Mouse (Mus musculus) layer of hippocampus, adult 9-10 months (tissue): Measurements from ENCODE around the gene Ttll9.

Source experiments
- DNase-seq: peaks from one replicate; pipeline ENCODE4 v3.0.0; 2022; ENCODE audit warnings: low spot score

Ttll9 gene

DNA sequence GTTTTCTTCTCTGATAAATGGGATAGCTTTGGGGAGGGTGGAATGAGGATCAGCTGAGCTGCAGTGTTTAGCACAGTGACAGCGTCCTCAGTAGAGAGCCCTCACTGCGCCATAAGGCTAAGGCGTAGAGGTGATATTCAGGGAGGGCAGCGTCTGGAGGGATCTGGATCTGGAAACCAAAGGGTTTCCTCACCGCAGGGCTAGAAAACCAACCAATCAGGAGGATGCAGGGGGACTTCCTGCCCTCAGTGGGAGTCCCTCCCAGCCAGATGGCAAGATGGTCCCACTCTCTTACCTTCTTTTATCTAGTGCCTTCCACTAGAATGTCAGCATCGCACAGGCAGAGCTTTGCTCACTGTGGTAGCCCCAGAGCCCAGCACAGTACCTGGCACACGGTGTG is 20.5 kb upstream of the Ttll9 start:
- no peak for DNase-seq

DNA sequence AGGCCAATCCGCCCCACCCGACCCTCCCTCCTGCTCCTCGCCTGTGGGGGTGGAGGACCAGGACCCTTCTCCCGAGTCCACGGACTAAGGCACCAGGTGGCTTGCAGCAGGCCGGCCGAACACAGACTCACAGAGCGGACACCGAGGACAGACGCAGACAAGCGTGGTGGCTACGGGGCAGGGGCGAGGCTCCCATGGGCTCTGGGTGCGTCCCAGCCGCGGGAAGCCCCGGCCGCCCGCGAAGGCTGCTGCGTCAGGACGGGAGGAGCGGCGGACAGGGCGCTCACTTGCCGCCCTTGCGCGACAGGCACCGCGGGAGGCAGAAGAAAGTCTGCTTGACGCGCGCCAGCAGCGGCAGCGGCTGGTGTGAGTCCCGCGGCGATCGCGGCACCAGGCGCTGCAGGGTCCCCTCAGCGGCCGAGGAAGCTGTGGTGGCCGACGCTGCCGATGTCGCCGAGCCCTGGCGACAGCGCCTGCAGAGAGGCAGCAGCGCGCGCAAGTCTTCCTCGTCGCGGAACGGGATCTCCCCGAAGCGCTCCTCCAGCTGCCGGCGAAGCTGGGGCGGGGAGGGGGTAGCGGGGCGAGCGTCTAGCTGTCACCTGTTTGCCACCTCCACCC is 19.3 kb upstream of the Ttll9 start:
- no peak for DNase-seq

DNA sequence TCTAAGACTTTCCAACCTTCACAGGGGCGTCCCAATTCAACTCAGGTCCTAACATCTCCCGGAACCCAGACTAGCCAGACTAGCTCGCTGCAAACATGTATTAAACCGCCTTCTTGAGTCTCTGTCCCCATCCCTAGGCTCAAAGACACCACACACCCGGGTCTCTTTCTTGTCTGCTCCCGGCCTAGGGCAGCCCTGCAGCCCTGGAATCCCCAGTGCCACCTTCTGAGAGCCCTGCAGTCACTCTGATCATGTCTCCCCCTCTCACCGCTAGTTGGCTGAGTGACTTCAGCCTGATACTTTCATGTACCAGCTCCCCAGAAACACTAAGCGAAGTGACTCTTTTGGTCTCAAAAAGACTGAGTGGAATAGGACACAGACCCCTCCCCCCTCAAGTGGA is 18.7 kb upstream of the Ttll9 start:
- DNase-seq: no peak

DNA sequence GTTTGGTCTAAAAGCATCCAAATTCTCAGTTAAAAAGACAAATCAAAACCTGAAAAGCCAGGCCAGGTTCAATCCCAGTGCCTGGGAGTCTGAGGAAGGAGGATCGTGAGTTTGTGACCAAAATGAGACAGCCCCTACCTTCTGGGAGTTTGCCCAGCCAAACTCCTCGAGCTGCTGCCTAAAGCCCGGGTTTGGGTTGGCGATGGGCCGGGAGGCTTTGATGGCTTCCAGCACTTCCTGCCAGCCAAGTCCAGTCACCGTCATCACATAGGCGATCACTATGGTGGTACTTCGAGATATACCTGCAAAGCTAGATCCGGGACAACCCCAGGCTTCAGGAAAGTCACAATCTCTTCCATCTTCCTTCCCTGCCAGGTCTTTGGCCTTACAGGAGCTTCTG is 18.3 kb upstream of the Ttll9 start:
- DNase-seq: no peak

DNA sequence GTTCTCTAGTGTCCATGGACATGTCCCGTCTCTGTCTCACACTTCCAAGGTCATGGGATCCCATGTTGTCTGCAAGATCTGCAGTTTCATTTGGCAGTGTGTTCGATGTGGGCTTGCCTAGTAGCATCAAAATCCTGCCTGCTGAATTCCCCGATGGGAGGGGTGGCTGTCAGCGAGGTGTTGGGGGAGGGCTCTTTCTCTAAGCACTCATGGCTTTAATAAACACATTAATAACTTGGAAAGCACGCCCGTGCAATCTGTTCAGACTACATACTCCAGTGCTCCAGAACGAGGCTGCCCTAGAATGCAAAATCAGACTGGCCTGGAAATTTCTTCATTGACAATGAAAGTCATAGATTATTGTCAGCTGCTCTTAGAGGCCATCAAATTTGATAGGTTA is 15.2 kb upstream of the Ttll9 start:
- DNase-seq: peak; percentile 53

DNA sequence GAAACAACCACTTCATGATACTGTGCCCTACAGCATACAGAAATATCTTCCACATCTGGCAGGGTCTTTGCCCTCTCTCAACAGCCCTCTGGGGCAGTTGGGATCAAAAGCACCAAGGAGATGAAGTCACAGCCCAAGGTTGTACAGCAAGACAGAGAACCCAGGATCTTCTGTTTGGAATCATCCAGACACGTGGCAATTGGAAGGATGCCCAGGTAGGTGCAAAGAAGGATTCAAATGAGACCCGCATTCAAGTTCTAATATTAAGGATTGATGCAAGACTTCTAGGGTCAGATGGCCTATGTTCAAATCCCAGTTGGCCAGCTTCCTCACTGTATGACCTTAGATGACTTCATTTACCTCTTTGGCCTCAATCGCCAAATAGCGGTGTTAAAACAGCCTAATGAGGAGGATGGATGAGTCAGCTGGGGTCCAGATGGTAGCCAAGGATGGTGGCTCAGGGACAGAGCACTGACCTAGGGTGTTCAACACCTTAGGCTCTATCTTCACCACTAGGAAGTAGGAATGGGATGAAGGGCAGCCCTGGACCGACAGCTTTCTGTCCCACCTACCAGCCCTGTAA is 13.8 kb upstream of the Ttll9 start:
- no peak for DNase-seq

DNA sequence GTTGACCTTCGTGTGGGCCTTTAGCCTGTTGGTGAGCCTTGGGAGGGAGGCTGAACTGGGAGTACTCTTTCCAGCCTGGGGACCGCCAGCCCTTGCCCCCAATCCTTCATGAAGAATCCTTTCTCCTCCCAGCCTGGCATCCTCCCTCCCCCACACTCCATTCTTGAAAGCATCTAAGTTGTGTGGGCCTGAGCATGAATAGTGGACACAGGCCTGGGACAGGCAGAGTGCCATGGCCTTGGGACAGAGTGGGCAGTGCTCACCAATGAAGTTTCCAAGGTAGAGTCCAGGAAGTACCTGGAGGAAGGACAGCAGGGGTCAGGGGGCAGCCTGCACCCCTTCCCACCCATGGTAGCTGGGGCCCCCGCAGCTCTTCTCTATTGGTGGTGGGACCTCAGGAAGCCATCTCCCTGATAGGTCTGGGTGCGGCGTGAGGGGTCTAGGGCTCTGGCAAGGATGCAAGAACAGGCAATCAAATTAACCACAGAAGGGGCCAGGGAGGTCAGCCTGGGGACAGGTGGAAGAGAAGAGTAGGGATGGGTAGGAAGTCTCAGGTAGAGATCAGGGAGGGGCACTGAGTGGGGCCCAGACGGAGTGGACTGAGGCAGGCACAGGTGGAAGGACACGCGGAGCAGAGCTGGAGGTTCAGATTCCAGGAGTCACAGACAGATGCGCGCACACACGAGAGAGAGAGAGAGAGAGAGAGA is 11.8 kb upstream of the Ttll9 start:
- no peak for DNase-seq

DNA sequence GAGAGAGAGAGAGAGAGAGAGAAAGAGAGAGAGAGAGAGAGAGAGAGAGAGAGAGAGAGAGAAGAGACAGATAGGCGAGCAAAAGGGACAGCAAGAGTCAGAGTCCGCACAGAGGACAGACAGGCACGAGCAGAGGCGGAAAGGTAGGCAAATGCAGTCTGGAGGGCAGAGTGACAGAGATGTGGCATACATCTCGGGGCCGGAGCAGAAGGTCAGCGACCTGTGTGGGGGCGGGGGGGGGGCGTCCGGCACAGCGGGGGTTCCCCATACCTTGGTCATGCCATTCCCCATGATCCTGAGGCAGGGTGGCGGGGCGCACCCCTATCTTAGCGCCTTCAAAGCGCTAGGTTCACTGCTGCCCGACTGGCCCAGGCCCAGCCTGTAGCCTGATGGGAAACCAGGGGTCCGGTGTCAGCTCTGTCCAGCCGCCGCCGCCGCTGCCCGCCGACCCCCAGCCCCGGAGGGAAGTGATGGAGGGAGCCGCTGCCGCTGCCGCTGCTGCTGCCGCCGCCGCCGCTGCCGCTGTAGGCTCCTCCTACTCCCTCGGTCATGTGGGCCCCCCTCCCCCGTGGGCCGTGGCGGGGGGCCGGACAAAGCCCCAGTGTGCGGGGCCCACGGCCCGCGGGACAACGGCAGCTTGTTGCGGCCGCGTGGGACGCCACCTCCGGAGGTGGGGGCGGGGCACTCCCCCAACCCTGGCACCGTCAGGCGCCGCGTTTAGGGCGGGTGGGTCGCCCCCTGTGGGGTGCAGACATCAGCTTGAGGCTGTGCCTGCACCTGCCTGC is 11.0 kb upstream of the Ttll9 start, which contains the start of gene Dusp15:
Dusp15 (minus strand) TSS at position 634 of the 785 bp plus-strand sequence.
- no peak for DNase-seq

DNA sequence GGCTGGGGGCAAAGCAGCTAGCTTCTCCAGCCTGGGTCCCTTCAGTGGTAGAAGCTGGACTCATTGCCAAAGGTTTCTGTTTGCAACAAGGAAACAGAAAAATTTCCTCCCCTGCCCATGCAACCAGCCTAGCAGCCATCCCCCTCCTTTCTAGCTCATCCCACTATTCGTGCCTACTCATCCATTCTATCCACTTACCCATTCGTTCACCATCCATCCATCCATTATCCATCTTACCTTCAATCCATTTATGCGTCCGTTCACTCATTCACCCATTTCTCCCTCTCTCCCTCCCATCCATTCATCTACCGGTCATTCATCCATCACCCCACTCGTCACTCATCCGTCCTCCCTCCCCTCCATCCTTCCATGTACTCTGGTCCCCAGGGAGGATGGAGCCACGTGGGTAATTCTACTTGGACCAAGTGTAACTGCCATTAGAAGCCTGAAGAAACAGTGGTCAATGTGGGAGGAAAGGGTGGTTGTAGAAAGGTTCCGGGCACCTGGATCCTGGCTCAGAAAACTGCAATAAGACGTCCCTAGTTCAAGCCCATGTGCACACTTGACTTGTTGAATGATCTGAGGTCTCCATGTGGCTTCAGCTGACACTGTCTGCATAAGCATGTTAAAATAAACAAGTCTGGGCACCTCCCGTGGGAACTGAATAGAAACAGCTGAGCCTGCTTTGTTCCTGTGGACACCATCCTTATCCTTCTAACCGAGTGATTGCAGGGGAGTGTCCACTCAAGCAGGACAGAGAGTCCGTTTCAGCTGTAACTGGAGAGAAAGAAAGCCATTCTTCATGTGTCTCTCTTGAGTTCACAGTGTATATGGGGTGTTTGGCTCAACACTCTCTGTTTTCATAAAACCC is 10.2 kb upstream of the Ttll9 start:
- no peak for DNase-seq

DNA sequence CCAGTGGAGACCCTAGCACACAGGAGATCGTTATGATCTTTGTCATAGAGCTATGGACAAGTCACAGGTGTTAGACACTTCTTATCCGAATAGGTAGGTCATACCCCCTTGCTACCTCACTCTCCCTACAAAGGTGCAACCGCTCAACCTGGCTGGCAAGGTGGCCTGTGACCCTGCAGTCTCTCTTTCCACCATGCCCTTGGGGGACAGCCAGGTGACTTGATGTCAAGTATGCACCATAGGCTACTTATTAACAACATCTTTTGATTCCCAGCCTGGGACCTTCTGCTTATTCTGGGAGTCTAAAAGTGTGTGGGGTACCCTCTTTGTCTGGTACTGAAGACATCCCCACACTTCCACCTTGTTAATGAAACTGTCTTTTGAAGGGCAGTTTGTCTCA is 4.2 kb upstream of the Ttll9 start:
- no peak for DNase-seq

DNA sequence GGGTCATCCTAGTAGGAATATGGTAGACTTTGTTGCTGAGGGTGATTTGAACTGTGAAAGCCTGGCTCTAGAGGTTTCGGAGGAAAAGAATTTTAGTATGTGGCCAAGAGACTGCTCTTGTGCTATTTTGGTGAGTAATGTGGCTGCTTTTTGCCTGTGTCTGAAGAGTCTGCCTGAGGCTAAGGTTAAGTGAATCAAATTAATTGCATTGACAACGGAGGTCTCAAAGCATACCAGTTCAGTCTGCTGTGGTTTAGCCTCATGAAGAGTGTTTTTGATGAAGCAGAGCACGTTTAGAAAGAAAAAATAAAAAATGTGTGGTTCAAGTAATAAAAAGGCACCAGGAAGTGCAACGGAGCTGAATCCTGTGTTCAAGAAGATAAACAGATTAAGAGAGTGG is 3.3 kb downstream of the Ttll9 start:
- no peak for DNase-seq

DNA sequence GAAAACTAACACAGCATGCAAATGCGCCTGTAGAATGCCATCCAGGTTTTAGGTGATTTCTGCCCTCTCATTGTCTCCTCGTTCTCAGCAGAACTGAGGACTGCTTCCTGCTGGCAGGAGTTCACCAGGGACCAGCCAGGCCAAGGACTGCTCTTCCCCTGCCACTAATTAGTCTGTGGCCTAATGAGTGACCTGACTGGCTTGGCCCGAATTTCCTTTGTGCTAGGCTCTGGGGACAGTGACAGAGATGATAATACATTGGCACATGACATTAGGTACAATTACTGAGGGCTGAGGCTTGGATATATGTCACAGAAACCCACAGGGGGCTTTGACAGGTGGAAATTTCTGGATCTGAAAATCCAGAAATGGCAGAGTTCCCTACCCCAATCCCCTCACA is 14.7 kb downstream of the Ttll9 start:
- DNase-seq: no peak

DNA sequence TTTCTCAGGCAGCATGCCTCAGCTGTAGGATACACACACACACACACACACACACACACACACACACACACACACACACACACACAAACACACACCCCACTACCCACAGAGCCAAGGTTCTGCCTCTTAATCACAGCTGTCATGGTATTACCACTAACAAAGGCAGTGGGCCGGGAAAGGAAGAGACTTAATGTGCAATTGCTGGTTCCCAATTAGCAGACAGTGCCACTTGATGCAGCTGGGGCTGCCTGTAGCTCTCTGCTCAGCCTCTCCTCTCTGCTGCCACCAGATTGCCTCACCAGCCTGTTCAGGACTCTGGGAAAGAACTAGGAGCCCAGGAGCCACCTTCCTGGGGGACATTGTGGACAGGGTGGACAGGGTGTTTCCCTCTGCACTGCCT is 23.3 kb downstream of the Ttll9 start:
- no peak for DNase-seq

DNA sequence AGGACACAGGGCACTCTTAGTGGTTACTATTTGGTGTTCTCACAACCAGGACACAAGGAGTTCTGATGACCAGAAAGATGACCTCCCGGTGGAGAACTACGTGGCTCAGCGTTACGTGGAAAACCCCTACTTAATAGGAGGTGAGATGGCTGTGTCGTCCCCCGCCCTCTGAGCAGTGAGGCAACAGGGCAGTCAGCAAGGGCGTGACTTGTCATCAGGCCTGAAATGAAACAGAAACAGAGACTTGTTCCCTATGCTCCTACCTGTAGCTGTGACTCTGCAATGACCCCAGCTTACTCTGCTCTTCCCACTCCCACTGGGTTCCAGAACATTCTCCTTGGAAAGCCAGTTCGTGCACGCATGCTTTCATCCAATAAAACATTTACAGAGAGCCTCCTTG is 29.2 kb downstream of the Ttll9 start:
- no peak for DNase-seq

DNA sequence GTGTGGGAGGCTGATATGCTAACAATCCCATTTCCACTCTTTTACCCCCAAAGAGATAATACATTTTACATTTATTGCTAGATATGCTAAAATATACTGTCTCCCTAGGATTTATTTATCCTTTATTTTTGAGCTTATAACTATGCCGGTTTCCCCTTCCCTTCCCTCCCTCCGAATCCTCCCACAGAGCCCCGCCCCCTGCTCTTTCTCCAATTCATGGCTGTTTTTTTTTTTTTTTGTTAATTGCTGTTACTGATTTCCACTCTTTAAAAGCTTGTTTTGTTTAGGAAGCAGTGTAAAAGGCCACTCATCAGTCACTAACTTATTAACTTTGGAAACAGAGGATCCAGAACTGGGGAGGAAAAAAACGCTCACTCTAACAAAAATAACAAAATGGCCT is 34.8 kb downstream of the Ttll9 start:
- DNase-seq: no peak

DNA sequence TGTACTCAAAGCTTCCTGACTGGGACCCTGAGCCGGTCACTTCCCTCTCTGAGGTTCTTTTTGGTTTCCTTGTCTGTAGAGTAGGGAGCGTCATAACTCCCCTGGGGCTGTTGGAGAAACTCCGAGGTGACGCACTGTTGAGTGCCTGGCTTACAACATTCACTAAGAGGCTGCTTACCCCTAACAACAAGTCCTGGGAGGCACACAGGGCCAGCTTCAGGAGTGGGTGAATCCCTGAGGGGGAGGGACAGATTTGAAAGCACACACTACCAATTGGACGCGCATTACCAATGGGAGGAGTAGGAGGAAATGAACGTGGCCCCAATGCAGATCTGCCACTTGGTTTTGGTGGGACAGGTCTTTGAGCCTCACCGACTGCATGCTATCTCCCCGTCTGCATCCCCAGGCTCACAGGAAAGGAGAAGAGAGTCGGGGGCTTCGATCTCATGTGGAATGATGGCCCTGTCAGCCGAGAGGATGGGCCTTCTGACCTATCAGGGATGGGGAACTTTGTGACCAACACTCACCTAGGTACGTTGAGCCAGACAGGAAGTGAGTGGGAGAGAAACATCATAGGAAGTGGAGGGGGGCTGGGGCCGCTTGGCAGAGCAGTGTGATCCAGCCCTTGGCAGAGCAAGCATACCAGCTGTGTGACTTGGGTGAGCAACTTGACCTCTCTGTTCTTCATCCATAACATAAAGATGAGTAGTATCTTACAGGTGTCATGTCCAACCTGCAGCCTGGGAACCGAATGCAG is 40.4 kb downstream of the Ttll9 start:
- DNase-seq: no peak

DNA sequence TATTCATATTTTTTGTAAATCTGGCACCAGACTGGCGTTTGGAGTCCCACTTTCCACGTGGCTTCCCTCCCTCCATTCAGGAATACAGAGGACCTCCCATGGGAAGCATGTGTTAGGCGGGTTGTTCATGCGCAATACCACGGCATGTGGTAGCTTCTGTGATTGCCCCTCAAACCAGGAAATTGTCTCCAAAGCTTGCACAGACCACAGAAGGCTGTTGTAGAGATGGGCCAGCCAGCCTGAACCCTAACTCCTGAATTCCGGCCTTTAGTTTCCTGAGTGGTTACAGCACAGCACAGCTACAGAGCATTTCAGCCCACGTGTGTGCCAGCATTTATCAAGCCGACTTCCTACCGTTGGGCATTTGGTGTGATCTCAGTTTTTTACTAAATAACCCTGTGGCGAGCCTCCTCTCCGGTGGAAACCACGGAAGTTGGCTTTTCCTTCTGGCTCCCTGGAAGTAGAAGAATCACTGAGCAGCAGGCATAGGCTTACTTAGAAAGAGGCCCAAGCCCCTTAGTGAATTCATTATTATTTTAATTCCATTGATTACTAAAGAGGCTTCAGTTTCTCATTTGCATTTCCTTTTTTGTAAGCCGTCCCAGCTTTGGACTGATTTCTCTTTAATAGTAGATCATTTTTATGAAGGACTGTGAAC is 41.5 kb downstream of the Ttll9 start:
- no peak for DNase-seq

DNA sequence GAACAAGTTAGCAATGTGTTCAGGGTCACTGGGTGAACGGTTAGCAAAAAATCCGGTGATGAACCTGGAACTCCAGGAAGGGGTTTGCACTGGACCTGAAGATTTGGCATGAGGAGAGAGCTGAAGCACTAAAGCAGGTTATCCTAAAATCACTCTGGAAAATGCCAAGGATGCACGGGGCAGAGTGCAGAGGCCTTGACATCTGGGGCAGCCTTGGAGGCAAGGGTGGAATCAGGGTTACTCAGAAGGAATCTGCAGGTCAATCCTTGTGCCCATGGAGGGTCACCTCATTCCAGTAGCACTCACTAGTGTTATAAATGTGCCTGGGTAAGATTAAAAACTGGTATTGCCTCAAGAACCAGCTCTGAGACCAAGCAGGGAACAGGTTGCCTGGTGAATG is 43.7 kb downstream of the Ttll9 start:
- no peak for DNase-seq

DNA sequence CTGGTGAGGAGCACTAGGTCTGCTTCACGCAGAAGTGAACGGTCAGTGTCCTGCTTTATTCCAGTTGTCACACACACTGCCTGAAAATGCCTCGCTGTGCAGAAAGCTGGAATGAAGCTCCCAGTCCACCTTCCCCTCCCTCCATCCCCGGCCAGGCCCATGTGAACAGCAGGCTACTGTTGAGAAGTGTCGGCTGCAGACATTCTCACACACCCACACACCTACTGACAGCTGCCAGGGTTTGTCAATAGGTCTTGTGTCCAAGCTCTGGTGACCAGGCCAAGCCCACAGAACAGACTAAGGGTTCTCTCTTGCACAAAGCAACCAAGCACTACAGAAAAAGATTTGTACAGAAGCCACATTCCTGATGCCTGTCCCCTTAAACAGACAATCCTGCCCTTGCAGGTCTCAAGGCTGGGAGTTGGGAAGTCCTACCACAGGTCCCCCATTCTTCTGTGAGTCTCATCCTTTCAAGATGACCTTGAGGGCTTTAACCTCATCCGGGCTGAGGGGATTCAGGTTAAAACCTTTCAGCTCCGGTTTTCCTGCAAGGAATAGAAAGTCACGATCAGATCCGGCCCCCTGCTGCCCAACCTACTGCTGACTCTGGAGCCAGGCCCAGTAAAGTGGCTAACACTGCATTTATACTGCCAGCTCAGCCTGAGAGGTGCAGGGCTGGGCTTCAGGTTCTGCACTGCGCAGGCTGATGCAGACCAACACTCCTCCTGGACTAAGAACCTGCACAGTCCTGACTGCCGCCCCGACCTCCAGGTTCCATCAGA is 47.1 kb downstream of the Ttll9 start:
- no peak for DNase-seq
